Mouse (Mus musculus): ENCODE results near the gene Rfng.

DNA sequence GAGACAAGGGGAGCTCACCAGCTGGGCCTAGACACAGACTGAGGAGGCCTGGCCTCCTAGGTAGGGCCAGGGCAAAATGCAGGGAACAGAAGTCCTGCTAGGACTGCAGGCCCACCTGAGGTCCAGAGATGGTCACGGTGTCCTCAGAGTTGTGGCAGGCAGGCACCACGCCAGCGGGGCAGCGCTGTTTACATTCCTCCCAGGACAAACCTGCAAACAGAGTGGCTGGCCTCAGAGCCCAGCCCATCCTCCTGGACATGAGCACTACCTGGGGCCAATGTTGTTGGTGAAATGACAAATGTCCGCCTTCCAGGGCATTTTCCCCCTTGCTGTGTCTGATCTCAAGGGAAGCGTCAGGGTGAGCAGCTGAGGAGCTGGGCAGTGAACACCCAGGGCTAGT is 33.4 kb upstream of the Rfng start:
- TF ChIP-seq CTCF (IDR thresholded peaks at IDR 0.05; ENCODE audit: low read depth): no peak
- TF ChIP-seq EP300 (IDR thresholded peaks at IDR 0.05; ENCODE audit: low read depth): no peak

Measured in liver, embryonic 14.5 days (tissue).